Mouse (Mus musculus) heart, embryonic 11.5 days (tissue): ENCODE results near the gene Gng2. TPM values are rescaled to one million over a fixed set of nuclear protein-coding genes. Genes with fewer than 3 reads are reported as not detected.
A peak's percentile ranks its signal among the peaks of the same experiment; 100 is the strongest.

Experiments
- ATAC-seq: fragments of 200-750 bp; cut with Nextera tagmentation; replicated peaks from 2 replicates; pipeline ENCODE4 v1.8.0; 2017; ENCODE audit warnings: moderate library complexity; ENCODE audit not compliant: insufficient number of reproducible peaks, low FRiP score, low TSS enrichment
- H3K27ac ChIP-seq: fragments of 300-500 bp; sonication (generic); 2 replicates; pipeline ENCODE4 v1.5.1; 2014; ENCODE audit warnings: mild to moderate bottlenecking, low read depth, low read length
- H3K27me3 ChIP-seq: fragments of 300-500 bp; sonication (generic); 2 replicates; pipeline ENCODE4 v1.6.1; 2014; ENCODE audit warnings: mild to moderate bottlenecking, low read length, mixed read lengths; ENCODE audit not compliant: control insufficient read depth, insufficient read depth
- H3K36me3 ChIP-seq: fragments of 300-500 bp; sonication (generic); 2 replicates; pipeline ENCODE4 v1.6.1; 2014; ENCODE audit warnings: mild to moderate bottlenecking, low read length, moderate library complexity, mixed read lengths; ENCODE audit not compliant: control insufficient read depth, insufficient read depth
- H3K4me1 ChIP-seq: fragments of 300-500 bp; sonication (generic); 2 replicates; pipeline ENCODE4 v1.6.1; 2014; ENCODE audit warnings: low read length; ENCODE audit not compliant: control insufficient read depth, insufficient read depth
- H3K4me2 ChIP-seq: fragments of 300-500 bp; sonication (generic); 2 replicates; pipeline ENCODE4 v1.6.1; 2014; ENCODE audit warnings: mild to moderate bottlenecking, moderate library complexity
- H3K4me3 ChIP-seq: fragments of 300-500 bp; sonication (generic); 2 replicates; pipeline ENCODE4 v1.5.1; 2014; ENCODE audit warnings: low read depth, low read length
- H3K9ac ChIP-seq: fragments of 300-500 bp; sonication (generic); 2 replicates; pipeline ENCODE4 v1.6.1; 2014; ENCODE audit warnings: mild to moderate bottlenecking, low read depth, low read length, moderate library complexity
- H3K9me3 ChIP-seq: fragments of 300-500 bp; sonication (generic); replicated peaks from 2 replicates; pipeline ENCODE4 v1.6.1; 2016; ENCODE audit warnings: low read length; ENCODE audit not compliant: control insufficient read depth
- WGBS: fragments of 180-500 bp; shearing (Covaris S2); extraction: QIAGEN DNeasy Blood & Tissue Kit; methylation state at CpG from one replicate; pipeline ENCODE4 v1.1.7; 2014; ENCODE audit not compliant: insufficient replicate concordance; 5-methylcytosine and 5-hydroxymethylcytosine counted together
- polyA plus RNA-seq: library from polyadenylated mRNA; unstranded; fragments of >200 nt; fragmentation: Nextera tagmentation; extraction: Ambion mirVana; gene quantifications from 2 replicates; pipeline ENCODE4 v1.2.1, GENCODE M21; 2014

Gng2 gene
- polyA plus RNA-seq, 1 experiment from 2014 or later, result 42.4 TPM

- Histone ChIP-seq H3K9ac (peak overlapping the region; percentile 43; the same call in 1 of the 2 replicates), H3K27ac (peak overlapping the region; percentile 87)
- 6% methylated on average over 13 of the region's 13 CpGs for WGBS
Observed at GRCm38 (mm10) chr14:19986614-19987357, 9.4 kb upstream of the Gng2 start.

GRCm38 (mm10) chr14:19985912-19986613 is 8.6 kb upstream of the Gng2 start:
- H3K9ac ChIP-seq, result peak overlapping the region; percentile 43; the same call in 1 of the 2 replicates
- 51% methylated on average over 8 of the region's 8 CpGs for WGBS
- H3K4me3 ChIP-seq, result no peak overlapping the region

More at GRCm38 (mm10) chr14:19986614-19987357, 9.4 kb upstream of the Gng2 start:
- Histone ChIP-seq H3K4me2 (peak overlapping the region; percentile 55), H3K9me3 (no peaks in the 10 kb centered on the region), H3K4me1 (peaks cover 28% of the 10 kb centered on the region), H3K27me3 (no peaks in the 10 kb centered on the region), H3K4me3 (peak overlapping the region; percentile 6; the same call in 1 of the 2 replicates), H3K36me3 (no peaks in the 10 kb centered on the region)
- ATAC-seq, result 0 out of 2 replicates have a peak, but pooled peaks have one; percentile 65

GRCm38 (mm10) chr14:19985107-19985911 is 7.9 kb upstream of the Gng2 start:
- WGBS, result 6% methylated on average over 13 of the region's 13 CpGs
- Histone ChIP-seq H3K27me3 (no peaks in the 10 kb centered on the region), H3K36me3 (no peaks in the 10 kb centered on the region), H3K9me3 (no peaks in the 10 kb centered on the region), H3K4me3 (no peak overlapping the region), H3K4me1 (peaks cover 28% of the 10 kb centered on the region), H3K9ac (no peak overlapping the region), H3K4me2 (peak overlapping the region; percentile 33; the same call in 1 of the 2 replicates), H3K27ac (peak overlapping the region; percentile 87)
- ATAC-seq, result no peak

More at GRCm38 (mm10) chr14:19985912-19986613, 8.6 kb upstream of the Gng2 start:
- H3K27me3 ChIP-seq, result no peaks in the 10 kb centered on the region
- peak overlapping the region; percentile 55 for H3K4me2 ChIP-seq
- H3K9me3 ChIP-seq, result no peaks in the 10 kb centered on the region
- ATAC-seq, result 0 out of 2 replicates have a peak, but pooled peaks have one; percentile 36
- peaks cover 28% of the 10 kb centered on the region for H3K4me1 ChIP-seq
- H3K27ac ChIP-seq, result peak overlapping the region; percentile 87
- H3K36me3 ChIP-seq, result no peaks in the 10 kb centered on the region

GRCm38 (mm10) chr14:19976421-19977270 is 781 bp downstream of the Gng2 start:
- no peaks in the 10 kb centered on the region for H3K27me3 ChIP-seq
- under 1% methylated on average over 24 of the region's 24 CpGs for WGBS
- H3K4me1 ChIP-seq, result peaks cover 11% of the 10 kb centered on the region
- H3K4me2 ChIP-seq, result peak overlapping the region; percentile 84
- peak overlapping the region; percentile 65 for H3K27ac ChIP-seq
- ATAC-seq, result peak; percentile 90
- peak overlapping the region; percentile 74 for H3K9ac ChIP-seq
- no peaks in the 10 kb centered on the region for H3K9me3 ChIP-seq
- peak overlapping the region; percentile 50 for H3K4me3 ChIP-seq
- no peaks in the 10 kb centered on the region for H3K36me3 ChIP-seq

- Histone ChIP-seq H3K4me3 (peak overlapping the region; percentile 22), H3K36me3 (no peaks in the 10 kb centered on the region), H3K4me2 (peak overlapping the region; percentile 56), H3K9ac (peak overlapping the region; percentile 43), H3K27me3 (no peaks in the 10 kb centered on the region), H3K4me1 (peaks cover 18% of the 10 kb centered on the region), H3K27ac (peak overlapping the region; percentile 54; the same call in 1 of the 2 replicates), H3K9me3 (no peaks in the 10 kb centered on the region)
- WGBS, result 33% methylated on average over 11 of the region's 11 CpGs
- no peak for ATAC-seq
Observed at GRCm38 (mm10) chr14:19974978-19975493, 2.4 kb downstream of the Gng2 start.

GRCm38 (mm10) chr14:19974429-19974828 is 3.0 kb downstream of the Gng2 start:
- Histone ChIP-seq H3K4me1 (peaks cover 18% of the 10 kb centered on the region), H3K9me3 (no peaks in the 10 kb centered on the region), H3K4me2 (peak overlapping the region; percentile 56; the same call in 1 of the 2 replicates), H3K27ac (no peak overlapping the region), H3K9ac (no peak overlapping the region), H3K4me3 (no peak overlapping the region), H3K36me3 (no peaks in the 10 kb centered on the region), H3K27me3 (no peaks in the 10 kb centered on the region)
- ATAC-seq, result no peak
- WGBS, result 62% methylated on average over 5 of the region's 5 CpGs

- no peaks in the 10 kb centered on the region for H3K36me3 ChIP-seq
- no peak overlapping the region for H3K9ac ChIP-seq
- ATAC-seq, result no peak
- no peaks in the 10 kb centered on the region for H3K9me3 ChIP-seq
- peaks cover 15% of the 10 kb centered on the region for H3K4me1 ChIP-seq
- no peak overlapping the region for H3K27ac ChIP-seq
- H3K4me2 ChIP-seq, result no peak overlapping the region
- WGBS, result 76% methylated on average over 13 of the region's 13 CpGs
- no peak overlapping the region for H3K4me3 ChIP-seq
- H3K27me3 ChIP-seq, result no peaks in the 10 kb centered on the region
Observed at GRCm38 (mm10) chr14:19972316-19973029, 5.0 kb downstream of the Gng2 start.
